Mouse (Mus musculus): ENCODE data around the gene Hoxc13.

Hoxc13 gene

DNA sequence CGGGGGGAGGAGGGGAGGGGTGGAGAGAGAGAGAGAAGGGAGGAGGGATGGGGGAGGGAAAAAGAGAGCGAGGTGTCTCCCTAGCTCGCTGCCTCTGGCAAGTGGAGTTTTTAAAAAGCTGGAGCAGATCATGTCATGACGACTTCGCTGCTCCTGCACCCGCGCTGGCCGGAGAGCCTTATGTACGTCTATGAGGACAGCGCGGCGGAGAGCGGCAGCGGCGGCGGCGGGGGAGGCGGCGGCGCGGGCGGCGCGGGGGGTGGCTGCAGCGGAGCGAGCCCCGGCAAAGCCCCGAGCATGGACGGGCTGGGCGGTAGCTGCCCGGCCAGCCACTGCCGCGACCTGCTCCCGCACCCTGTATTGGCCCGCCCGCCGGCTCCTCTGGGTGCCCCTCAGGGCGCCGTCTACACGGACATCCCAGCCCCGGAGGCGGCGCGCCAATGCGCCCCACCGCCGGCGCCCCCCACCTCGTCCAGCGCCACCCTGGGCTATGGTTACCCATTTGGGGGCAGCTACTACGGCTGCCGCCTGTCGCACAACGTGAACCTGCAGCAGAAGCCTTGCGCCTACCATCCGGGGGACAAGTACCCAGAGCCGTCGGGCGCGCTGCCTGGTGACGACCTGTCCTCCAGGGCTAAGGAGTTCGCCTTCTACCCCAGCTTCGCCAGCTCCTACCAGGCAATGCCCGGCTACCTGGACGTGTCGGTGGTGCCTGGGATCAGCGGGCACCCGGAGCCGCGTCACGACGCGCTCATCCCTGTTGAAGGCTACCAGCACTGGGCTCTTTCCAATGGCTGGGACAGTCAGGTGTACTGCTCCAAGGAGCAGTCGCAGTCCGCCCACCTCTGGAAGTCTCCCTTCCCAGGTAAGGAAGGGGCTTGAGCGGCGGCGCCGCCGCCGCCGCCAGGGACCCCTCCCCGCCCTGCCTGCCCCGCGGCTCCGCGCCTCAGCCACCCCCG, at the start of gene Hoxc13:
TSS of gene Hoxc13 (plus strand) at position 51 of the 959 bp plus-strand sequence.
- DNase-seq (ENCODE audit: low spot score) = no peak

DNA sequence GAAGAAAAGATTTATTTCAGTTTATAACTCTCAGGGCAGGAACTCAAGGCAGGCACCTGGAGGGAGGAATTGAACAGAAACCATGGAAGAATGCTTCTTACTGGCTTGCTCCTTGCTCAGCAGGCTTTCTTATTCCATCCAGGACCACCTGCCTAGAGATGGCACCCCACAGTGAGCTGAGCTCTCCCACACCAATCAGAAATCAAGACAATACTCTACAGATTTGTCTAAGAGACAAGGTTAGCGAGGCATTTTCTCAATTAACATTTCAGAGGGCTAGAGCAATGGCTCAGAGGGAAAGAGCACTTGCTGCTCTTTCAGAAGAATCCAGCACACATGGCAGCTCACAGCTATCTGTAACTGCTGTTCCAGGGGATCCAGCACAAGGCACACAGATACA, 35.1 kb upstream of the Hoxc13 start:
- no peak for DNase-seq (ENCODE audit: low spot score)

DNA sequence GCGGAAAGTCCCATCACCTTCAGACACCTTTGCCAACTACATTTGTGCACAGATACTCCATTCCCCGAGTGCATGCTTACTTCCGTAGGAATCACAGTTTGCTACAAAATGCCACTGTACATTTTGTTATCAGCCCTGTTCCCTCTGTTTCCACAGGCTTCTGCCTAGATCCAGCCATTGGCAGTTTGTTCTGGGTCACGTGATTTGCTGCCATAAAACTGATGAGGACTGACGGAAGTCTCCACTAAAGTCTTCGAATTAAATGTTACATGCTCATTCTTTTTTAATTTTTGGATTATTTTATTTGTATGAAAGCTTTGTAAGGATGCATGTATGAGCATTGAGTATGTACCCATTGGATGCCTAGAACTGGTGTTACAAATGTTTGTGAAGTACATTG, 25.8 kb upstream of the Hoxc13 start:
- no peak for DNase-seq (ENCODE audit: low spot score)

DNA sequence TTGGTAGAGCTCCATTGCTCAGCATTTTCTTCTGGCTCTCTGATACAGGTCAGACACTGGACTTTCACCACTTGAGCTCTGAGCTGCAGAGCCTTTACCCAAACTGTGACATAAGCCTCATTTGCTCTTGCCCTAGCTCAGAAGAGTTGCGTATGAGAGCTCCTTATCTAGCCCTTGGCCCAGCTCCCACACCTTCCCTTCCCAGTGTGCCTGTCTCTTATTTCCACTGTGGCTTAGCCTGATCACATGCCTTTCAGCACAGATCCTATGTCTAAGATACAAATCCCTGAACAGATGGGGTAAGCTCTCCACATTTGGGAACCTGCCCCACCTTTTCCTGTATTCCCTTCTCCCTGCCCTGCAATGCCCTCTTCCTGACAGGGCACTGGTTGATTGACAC, 16.0 kb upstream of the Hoxc13 start:
- DNase-seq (ENCODE audit: low spot score) = no peak

DNA sequence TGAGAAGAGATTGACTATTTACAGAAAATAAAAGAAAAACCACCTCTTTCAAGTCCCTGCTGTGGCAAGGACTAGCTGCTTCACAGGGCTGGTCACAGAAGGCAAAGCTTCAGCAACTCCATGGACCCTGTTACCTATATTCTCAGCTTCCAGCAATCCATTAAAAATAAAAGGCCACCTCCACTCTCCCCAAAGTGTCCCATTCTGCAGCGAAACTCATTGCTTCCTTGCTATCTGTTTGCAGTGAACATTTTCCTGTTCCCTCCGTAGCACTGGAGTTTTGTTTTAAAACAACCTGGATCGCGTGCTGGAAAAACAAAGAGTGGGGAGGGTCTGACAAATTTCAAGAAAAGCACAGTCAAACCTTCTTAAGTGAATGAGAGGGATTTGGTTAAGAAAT, 11.4 kb upstream of the Hoxc13 start:
- no peak for DNase-seq (ENCODE audit: low spot score)

DNA sequence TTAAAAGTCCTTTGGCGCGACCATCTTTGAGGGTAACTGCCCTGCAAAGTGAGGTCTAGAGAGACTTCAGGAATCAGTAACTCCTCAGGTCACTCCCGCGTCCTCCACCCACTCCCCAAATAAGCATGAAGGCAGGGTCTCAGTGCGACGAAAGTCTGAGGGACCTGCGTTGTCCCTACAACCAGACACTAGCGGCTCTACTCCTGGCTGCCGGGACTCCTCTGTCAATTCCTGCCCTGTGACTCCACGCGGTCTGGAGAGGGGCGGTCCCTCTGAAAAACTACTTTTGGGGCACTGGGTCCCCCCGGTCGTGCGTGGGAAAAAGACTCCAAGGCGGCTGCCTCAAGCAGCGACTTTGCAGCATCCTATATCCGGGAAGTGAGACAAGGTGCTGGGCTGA, 10.9 kb upstream of the Hoxc13 start:
- DNase-seq (ENCODE audit: low spot score) = no peak

DNA sequence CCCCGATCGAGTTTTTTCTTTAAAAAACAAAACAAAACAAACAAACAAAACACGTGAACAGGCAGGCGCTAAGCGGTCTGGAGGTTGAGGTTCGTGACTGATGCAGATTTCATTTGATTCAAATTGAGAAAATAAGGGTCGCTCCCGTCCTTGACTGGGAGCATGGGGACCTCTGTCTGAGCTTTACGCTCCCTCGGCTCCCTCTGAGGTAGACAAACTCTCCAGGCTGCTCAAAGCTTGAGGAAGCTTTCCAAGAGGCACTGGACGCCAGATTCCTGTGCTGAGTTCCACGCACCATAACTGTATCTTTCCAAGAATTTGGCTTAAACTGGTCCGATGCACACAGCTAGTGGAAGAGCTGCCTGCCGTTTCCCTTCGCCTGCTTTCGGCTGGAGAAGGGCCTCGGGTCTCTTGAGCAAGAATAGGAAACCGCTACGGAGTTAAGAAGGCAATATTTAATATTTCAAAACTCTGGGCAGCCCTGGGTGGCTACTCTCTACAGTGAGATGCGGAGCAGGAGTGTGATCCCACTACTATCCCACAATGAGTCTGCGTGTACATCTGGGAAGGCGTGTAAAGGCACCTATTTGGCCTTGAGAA, 10.3 kb upstream of the Hoxc13 start:
- DNase-seq (ENCODE audit: low spot score) = no peak

DNA sequence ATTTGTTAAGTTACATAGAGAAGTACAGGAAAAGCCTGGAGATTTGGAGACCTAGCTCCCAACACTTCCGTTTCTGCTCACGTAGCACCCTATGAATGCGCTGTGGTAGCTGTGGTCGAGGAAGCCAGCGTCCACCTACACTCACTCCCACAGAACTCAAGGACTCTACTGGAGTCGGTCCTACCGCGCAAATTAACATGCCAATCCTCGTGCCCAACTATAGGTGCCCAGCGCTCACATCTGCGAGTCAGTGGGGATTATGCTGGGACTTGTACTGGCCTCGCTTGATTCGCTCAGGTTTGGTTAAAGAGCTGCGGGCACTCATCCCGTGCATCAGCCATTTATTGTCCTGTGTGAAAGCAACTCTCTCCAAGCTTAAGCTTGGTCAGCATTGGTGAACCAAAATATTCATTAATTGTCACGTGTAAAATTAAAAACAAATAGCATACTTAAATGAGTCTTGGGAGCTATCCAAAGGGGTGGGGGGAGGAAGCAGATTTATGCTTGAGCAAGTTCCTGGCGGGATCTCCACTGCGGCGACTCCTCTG, 7.8 kb upstream of the Hoxc13 start:
- DNase-seq (ENCODE audit: low spot score) = no peak

DNA sequence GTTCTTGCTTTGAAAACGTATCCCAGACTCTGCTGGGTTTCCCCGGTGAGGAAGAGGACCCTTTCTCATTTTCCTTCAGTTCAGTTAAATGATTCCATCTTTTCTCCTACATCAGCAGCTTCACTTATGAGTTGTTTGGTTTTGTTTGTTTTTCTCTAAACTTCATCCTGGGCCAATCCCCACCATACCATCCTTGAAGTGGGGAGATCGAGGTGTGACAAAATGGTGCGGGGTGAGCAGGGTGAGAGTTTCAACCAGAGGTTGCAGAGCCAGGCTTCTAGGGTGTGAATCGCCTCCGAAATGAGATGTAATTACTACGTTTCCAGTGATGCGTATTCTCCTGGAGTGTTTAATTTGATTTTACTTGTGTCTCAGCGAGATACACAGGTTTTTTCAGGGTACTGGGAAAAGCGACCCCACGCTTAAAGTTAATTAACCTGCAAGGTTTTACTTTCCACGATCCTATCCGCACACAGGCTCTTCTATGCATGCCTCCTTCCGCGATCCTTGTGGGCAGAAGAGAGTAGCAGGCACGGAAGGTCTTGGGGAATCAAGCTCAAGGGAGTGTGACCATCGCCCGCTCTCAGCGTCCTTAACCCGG, 2.8 kb upstream of the Hoxc13 start:
- no peak for DNase-seq (ENCODE audit: low spot score)

DNA sequence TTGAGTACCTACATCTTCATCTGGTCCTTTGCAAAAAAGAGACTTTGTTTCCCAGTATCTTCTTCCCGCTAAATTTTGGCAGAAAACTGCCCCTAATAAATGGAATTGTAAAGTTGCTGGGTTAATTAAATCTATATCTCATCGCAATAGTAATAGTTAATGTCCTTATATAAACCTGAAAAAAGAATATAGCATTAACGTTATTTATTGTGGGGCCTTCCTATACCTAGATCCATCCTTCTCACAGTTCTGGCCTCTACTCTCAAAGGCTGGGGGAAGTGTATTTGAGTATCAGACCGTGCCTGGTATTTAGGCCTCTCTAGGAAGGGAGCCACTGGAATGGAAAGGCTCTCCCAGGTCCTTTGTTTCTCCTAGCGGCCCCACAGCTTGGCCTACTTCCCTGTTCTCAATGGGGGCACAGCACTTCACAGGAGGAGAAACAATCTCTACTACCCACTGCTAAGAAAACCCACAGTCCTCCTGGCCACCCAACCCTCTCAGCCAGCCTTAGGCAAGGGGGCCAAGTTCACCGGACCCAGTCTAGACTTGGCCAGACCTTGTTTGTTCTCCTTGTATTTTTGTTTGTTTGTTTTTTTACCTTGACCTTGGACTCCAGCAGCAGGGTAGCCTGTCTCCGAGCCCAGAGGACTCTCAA, 2.2 kb upstream of the Hoxc13 start:
- no peak for DNase-seq (ENCODE audit: low spot score)

DNA sequence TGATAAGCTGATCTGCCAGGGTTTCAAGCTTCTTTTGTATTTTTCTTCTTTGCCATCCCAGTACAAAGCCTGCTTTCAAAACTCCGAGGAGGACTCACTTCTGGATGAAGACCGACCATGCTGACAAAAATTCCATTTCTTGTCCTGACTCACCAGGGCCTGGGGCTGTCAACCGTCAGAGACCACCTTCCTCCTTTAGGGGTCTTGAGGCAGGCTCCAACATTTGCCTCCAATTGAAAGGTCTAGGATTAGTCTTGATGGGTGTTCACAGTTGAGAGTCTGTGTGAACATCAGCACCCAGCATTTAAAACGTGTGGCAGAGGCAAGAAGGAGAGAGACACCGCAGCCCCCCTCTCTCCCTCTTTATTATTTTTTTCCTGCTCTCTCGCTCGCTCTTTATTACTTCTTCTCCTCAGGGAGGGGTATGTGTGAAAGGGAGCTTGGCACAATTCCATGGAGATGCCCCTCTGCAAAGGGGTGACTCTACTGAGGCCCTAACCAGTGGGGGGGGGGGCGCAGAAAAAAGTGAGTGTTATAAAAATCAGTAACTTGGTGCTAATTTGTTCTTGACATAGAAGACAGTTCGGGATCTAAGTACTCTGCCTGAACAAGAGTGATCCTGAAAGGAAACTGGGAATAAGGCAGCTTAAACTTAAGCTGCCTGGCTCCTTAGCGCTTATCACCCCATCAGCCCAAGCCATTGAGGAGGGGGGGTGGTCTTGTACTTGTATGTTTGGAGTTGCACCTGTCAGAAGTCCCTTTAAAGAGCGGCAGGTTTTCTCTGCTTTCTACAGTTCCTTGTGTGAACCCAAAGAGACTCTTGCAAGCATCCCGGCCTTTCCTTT, 1.3 kb upstream of the Hoxc13 start:
- no peak for DNase-seq (ENCODE audit: low spot score)

DNA sequence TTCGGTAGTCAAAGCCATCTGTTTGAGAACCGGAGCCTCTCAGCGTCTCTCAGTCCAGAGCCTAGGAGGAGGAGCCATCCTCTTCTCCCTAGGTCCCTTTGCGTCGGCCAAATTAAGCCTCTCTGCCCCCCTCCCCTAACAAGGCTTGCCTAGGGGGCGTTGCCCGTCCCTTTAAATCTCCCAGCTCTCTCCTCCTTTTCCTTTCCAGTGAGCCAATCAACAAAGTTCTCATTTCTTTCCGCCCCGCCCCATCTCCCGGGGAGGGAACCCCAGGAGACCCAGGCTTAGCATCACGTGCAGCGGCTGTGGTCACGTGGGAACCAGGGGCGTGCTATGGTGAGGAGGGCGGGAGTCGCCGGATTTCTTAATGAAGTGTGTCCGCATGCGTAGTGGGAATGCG, 284 bp upstream of the Hoxc13 start:
- no peak for DNase-seq (ENCODE audit: low spot score)

DNA sequence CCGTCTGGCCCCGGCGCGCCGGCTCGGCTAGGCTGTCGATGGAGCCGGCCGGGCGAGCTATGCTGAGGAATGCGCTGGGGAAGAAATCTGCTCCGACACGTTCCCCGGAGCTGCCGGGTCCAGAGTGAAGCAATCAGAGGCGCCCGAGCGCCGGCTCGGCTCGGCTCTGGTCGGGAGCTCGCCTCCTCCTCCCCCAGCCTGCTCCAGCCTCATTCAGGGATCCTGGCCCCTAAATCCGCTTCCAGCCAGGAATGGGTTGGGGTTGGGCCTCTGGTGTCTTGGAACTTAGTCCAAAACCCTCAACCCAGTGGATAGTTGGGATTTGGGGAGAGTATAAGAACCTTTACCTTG, 1.1 kb downstream of the Hoxc13 start:
- DNase-seq (ENCODE audit: low spot score) = no peak

DNA sequence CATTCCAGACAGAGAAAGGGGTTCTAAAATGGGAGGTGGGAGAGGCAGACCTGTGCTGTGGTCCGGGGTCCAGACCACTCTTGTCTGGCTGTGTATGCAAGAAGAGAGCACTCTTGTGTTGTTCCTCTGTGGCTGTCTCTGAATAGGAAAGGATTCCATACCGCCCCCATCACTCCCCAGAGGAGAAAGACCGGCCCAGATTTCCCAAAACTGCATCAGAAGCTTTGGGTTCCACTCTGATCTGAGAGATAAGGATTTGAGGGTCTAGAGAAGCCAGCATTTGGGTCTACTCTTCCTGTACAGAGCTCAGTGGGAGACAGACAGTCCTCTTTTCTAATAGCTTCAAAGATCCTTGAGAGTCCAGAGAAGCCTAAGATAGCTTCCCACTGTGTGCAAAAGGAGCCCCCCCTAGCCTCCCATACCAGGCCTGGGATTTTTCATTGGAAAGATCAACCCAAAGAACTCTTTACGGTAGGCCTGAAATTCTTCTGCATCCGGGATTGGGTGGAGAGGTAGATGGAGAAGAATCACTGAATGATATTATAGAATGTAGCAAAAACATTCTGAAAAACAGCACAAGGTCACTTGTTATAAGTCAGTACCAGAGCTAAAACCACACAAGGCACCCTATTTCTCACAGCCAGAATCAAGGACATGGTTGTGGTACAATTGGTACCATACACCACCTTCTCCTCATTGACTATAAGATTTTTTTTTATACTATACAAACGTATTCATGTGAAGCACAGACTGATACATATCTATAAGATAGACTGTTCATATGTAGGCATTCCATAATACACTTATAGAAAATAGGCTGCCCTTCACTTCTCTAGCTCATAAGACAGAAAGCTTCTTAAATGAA, 2.0 kb downstream of the Hoxc13 start:
- DNase-seq (ENCODE audit: low spot score) = no peak

DNA sequence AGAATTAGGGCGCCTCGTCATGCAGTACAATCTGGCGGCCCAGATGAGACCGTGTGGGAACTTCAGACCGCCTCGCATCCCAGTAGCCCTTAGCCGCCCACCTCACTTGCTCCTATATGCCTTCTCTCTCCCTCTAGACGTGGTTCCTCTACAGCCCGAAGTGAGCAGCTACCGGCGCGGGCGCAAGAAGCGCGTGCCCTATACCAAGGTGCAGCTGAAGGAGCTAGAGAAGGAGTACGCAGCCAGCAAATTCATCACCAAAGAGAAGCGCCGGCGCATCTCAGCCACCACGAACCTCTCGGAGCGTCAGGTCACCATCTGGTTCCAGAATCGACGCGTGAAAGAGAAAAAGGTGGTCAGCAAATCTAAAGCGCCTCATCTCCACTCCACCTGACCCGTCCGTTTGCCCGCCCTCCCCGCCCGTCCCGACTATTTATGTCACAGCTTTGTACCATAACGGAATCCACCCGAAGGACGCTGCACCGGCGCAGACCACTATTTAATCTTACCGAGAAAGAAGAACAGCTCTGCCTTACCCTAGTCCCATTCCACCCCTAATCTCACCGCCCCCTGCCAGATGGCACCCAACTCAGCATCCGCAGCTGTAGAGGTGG, 6.2 kb downstream of the Hoxc13 start:
- DNase-seq (ENCODE audit: low spot score) = no peak

DNA sequence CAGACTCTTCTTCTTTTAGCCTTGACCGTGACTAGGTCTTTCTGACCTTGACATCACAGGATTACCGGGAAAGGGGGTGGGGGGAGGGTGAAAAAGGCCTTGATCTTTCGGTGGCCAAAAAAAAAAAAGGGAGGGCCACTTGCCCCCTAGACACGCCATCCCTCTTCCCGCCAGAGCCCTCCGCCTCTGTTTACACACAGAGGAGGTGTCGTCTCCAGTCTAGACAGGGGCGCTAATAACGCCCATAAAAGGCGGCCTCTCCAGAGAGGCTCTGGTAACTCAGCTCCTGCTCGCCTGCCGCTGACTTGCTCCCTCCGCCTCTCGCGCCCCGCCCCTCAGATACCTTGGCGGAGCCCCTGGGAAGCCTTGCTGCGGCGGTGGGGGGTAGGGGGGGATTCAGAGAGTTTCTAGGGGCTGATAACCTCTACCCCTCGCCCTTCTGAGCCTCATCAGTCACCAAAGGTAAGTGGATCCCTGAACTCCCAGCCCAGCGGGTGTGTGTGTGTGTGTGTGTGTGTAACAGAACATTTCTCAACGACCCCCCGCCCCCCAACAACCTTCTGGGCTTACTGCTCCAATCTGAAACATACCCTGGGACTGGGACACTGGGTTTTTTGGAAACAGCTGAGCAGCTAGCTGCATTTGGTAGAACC, 10.9 kb downstream of the Hoxc13 start:
- DNase-seq (ENCODE audit: low spot score) = no peak

DNA sequence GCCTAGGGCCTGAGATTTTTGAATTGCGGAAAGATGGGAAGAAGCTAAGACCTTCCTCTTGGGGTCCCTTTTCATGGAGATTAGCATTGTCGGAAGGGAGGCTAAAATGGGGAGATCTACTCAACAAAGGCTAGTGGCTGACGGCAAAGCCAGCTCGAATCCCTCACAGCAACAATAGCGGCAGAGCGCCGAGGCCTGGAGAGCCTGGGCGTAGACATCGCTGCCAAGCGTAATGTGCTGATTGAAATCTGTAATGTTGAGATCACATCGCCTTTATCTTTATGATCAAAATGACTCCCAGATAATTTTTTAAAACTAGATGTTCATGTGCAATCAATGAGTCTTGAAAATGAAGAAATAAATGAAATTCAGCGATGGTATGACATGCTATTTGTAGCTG, 13.5 kb downstream of the Hoxc13 start:
- DNase-seq (ENCODE audit: low spot score) = no peak

DNA sequence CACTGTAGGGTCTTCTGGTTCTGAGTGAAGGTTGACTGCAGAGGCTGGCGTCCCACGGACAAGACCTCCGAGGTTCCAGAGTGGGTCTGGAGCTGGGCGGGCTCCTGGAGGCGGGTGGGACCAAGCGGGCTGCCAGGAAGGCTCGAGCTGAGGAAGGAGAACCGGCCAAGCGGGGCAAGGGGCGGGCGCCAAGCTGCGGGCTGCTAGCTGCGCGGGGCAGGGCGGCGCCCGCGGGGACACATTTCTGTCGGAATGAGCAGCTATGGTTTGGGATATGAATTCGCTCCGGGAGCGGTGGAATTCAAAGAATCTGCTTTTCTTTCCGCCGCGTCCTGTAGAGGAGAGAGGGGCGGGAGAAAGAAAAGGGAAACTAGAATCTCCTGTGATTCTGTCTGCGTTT, 14.0 kb downstream of the Hoxc13 start:
- DNase-seq (ENCODE audit: low spot score) = no peak

DNA sequence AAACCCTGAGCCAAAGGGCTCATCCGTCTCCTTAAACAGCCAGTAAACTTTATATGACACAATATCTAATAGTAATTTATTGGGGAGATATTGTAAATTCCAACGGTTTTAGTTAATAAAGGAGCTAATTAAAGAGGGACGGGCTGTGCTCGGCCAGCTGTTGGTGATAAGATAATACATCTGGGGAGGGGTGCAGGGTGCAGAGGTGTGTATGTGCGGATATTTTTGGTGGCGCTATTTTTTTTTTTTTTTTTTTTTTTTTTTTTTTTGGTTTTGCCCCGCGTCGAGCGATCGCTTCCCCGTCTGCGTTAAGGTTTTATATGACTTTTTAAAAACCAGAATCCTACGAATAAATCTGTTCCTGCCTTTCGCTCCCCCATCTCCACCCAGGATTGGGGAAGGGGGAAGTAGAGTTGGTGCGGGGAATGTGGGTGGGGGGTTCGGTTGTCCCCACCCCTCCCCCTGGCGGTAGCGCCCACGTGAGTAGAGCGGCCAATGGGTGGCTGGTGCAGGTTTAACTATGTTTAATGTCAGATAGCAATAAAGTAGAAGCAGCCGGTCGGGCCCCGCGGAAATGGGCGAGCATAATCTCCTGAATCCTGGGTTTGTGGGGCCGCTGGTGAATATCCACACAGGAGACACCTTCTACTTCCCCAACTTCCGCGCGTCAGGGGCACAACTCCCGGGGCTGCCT, 15.5 kb downstream of the Hoxc13 start, which contains the start of gene Hoxc12:
TSS of gene Hoxc12 (plus strand) at position 479 of the 694 bp plus-strand sequence.
- no peak for DNase-seq (ENCODE audit: low spot score)

Measured in ovary, postnatal 36 days (tissue).